Mouse (Mus musculus): ENCODE results near the gene Fkrp.

- no peak for TF ChIP-seq EP300 (IDR thresholded peaks at IDR 0.05; ENCODE audit: insufficient read depth, low read depth, low read length)
- TF ChIP-seq CTCF (IDR thresholded peaks at IDR 0.05) = no peak
These were observed 33.3 kb downstream of the Fkrp start for GRCm38 (mm10) chr7:16783224-16783688.

Measured in heart, adult 2 months (tissue).